Mouse (Mus musculus) gastrocnemius, adult 2 months (tissue): ENCODE data around the gene Abca13. TPM values are rescaled to one million over a fixed set of nuclear protein-coding genes. Genes with fewer than 3 reads are reported as not detected.

Experiments
- DNase-seq: peaks from one replicate; pipeline ENCODE4 v3.0.0; 2022
- H3K27ac ChIP-seq: fragments of 200-600 bp; 2 replicates; pipeline ENCODE4 v1.8.1; 2022; ENCODE audit warnings: mild to moderate bottlenecking
- H3K4me3 ChIP-seq: fragments of 200-600 bp; 2 replicates; pipeline ENCODE4 v1.8.1; 2022; ENCODE audit warnings: mild to moderate bottlenecking, moderate library complexity
- CTCF ChIP-seq: fragments of 200-600 bp; IDR thresholded peaks from 2 replicates; pipeline ENCODE4 v1.8.1; 2022; ENCODE audit warnings: antibody characterized with exemption, mild to moderate bottlenecking, moderate library complexity
- intact Hi-C: fragments of 180-260 bp; cut with DNase I; formaldehyde crosslinking; loops from one replicate; pipeline ENCODE4 v1.15.1; 2025
- total RNA-seq, 2 experiments: library from RNA; stranded (reverse); gene quantifications; 2 replicates each; pipeline ENCODE4 v1.2.3; 2021

Gene Abca13
- total RNA-seq, 2 experiments from 2014 or later = not detected

DNA sequence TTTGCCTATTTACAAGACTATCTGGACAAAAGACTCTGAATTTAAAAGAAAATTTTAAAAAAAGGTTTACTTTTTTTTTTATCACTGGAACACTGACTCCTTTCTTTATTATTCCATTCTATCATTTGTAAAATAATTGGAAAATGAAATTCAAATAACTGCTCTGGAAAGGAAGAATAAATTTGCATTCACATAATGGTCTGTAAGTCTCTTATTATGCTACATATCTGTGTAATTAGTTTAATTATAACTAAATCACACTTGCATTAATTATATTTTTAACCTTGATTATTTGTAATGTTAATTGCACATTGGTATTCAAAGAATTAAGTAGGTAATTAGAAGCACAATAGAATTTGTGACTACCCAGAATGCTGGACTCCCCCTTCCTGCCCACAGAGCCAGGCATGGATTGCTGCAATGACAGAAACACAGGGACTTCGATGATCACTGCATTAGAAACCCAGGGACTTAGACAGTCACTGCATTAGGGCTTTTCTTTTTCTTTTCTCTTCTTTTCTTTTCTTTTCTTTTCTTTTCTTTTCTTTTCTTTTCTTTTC lies 400.1 kb downstream of the Abca13 start:
- no peak for DNase-seq
- no peak for TF ChIP-seq CTCF
- intact Hi-C loops = no loop called here

DNA sequence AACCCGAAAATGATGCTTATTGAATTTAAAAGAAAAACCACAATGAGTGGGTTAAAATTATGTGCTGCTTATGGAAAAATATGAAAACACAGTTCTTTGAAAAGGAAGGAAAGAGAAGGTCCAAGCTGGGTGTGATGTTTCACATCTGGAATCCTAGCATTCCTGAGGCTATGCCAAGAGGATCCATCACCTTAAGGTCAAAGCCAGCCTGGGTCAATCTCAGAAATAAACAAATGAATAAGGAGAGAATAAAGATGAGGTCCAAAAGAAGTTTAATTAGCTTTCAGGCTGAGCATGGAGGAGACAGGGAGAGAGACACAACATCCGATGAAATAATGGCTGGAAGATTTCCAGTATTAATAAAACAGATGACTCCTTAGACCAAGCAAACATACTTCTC lies 405.6 kb downstream of the Abca13 start:
- intact Hi-C loops = no loop called here

More for the DNA sequence above, 400.1 kb downstream of the Abca13 start:
- Histone ChIP-seq H3K4me3 (no peak overlapping the region), H3K27ac (no peak overlapping the region)

DNA sequence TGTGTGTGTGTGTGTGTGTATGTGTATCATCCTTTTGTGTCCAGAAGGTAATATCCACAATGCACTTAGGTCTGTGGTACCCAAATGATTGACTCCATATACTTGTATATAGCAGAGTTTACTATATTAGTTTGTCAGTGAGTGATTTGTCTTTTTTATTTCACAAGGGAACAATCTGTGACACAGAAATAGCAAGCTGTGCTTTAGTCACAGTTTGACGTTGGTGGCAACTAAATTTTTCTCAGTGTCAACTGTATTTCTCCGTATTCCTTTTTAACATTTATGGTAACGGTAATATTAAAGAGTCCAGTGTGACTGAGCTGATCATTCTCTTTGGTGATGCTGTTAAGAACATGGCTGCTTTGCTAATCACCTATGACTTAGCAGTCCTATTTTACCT lies 409.4 kb downstream of the Abca13 start:
- no peak for TF ChIP-seq CTCF
- no peak for DNase-seq
- intact Hi-C loops = no loop called here
- H3K27ac ChIP-seq = no peak overlapping the region
- H3K4me3 ChIP-seq = no peak overlapping the region

More for the DNA sequence above, 405.6 kb downstream of the Abca13 start:
- Histone ChIP-seq H3K27ac (no peak overlapping the region), H3K4me3 (no peak overlapping the region)
- no peak for DNase-seq
- TF ChIP-seq CTCF = no peak

DNA sequence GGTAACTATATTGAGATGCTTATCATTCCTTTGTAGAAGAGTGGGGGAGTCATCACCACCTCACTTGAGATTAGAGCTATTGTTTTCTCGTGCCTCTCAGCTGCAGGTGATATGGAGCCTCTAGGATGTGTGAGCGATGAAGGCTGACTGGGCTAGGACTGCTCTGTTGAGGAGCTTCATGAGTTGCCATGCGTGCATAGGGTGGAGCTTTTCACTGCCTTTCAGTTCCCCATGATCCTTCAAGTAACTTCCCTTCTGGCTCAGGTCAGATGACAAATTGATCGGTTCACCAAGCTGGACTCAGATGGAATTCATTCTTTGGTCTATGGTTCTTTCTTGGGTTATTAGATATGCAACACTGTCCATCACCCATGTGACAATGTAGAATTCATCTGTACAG lies 410.4 kb downstream of the Abca13 start:
- TF ChIP-seq CTCF = no peak
- H3K27ac ChIP-seq = no peak overlapping the region
- no peak for DNase-seq
- H3K4me3 ChIP-seq = no peak overlapping the region
- intact Hi-C loops = no loop called here

DNA sequence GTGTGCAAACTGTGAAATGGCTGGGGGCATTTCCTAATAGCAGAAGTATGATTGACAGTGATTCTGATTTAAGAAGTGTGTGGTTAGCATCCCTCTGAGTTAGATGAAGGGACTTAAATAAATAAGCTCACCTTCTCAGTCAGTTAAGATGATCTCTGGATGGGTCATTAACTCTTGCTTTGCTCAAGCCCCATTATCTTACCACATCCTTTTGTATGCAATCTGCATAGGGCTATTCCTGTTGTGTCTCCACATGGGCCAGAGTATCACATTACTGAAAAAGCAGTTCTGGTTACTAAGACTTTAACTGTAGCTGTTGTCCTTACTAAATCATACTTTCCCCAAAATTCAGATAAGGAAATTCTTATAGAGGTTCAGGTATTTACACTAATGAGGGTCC lies 416.5 kb downstream of the Abca13 start:
- intact Hi-C loops = no loop called here
- DNase-seq = no peak
- no peak for TF ChIP-seq CTCF

DNA sequence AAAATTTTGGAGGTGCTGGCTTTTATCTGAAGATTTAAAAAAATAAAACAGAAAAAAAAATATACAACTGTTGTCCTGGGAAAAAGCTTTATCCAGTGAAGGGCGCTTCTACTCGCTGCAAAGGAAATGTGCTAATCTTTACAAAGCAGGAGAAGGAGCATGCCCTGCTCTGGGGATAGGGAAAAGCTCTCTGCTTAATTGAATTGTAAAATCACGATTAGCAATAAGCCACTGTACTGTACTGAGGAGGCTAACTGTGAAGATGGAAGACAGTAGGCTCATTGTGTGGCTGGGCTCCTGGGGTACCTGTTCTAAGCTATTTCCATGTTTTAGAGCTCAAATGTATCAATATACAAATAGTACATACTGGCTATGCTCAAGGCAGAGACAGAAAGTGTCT lies 417.3 kb downstream of the Abca13 start:
- Histone ChIP-seq H3K4me3 (no peak overlapping the region), H3K27ac (no peak overlapping the region)
- no peak for DNase-seq
- intact Hi-C loops = no loop called here
- no peak for TF ChIP-seq CTCF

More for the DNA sequence above, 416.5 kb downstream of the Abca13 start:
- Histone ChIP-seq H3K4me3 (no peak overlapping the region), H3K27ac (no peak overlapping the region)

DNA sequence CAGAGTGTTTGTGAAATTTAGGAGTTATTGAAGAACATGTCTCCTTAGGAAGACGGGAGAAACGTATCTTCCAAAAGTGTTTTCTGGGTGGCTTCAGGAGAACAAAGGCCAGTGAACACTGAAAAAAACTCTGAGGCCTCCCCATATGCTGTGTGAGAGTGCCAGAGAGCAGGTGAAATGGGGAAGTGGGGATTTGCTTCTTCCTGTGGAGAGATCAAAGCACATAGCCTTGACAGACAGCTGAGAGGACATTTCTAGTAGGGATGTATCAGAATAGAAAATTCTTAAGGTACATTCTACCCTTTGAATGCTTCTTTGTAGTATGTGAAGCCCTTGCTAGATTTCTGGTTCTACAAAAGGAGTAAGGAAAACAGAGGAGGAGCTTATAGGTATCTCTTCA lies 424.4 kb downstream of the Abca13 start:
- intact Hi-C loops = no loop called here
- Histone ChIP-seq H3K4me3 (no peak overlapping the region), H3K27ac (no peak overlapping the region)
- DNase-seq = no peak
- TF ChIP-seq CTCF = no peak

DNA sequence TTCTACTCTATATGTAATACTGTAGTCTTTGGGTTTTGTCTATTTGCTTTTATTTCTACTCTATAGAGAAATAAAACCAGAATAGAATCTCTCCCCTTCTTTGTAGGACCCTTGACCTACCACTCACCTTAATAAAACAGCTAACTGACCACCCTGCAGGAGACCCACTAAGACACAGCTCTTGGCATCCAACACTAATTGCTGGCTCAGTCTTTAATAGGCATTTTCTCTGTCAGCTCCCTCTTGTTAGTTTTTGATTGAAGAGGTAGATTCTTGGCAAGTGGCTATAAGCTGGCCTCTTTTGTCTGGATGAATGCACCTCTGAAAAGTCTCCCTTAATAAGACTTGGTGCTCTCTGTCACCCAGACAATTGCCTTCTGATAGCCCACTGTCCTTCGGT lies 424.9 kb downstream of the Abca13 start:
- TF ChIP-seq CTCF = no peak
- no peak for DNase-seq
- H3K27ac ChIP-seq = no peak overlapping the region
- intact Hi-C loops = no loop called here
- H3K4me3 ChIP-seq = no peak overlapping the region

DNA sequence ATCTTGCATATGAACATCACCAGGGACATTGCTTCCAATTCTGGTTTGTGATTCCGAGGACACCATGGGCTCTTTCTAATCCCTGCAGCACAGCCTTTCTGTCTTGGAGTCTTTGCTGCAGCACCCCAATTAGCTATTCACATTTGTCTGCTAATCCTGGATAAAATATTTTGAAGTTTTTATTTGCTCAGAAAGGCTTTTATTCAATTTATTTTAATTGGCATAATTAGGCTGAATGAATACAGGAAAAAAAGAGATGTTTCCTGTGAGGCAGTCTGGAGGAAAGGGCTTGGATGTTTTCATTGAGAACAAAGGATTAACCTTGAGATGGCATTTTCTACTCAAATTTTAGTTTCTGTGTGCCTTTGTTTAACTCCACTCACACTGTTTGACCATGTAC lies 428.2 kb downstream of the Abca13 start:
- TF ChIP-seq CTCF = no peak
- intact Hi-C loops = no loop called here
- no peak overlapping the region for H3K4me3 ChIP-seq
- no peak overlapping the region for H3K27ac ChIP-seq
- no peak for DNase-seq

DNA sequence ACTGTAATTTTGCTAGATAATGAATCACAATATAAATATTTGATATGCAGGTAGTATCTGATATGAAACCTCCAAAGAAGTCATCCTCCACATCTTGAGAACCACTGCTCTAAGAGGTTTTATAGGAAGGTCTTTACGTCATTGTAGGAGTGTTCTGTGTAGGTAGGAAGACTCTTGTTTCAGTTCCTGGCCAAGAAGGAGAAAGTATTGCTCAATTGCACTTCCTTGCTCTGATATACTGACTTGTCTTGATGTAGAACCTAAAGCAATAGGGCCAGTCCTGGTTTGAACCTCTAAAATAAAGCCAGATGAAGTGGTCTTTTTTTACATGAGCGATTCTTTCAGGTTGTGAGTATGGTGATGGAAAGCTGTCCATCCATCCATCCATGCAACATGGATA lies 431.1 kb downstream of the Abca13 start:
- Histone ChIP-seq H3K27ac (no peak overlapping the region), H3K4me3 (no peak overlapping the region)
- no peak for DNase-seq
- no peak for TF ChIP-seq CTCF
- intact Hi-C loops = no loop called here

DNA sequence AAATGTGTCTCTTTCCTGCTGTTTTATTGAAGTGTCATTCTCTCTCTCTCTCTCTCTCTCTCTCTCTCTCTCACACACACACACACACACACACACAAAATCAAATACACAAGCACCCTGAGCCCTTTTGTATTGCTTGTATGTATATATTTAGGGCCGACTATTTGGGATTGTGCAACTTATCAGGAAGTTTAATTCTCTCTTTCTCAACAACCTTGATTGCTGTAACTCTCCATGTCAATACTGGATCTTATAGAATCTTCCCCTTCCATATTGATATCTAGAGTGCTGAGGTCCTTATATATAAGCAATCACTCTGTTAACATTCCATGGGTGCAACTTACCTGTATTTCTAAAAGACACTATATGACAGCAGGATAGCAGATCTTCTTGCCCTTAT lies 433.0 kb downstream of the Abca13 start:
- TF ChIP-seq CTCF = no peak
- DNase-seq = no peak
- Histone ChIP-seq H3K4me3 (no peak overlapping the region), H3K27ac (no peak overlapping the region)
- intact Hi-C loops = no loop called here

DNA sequence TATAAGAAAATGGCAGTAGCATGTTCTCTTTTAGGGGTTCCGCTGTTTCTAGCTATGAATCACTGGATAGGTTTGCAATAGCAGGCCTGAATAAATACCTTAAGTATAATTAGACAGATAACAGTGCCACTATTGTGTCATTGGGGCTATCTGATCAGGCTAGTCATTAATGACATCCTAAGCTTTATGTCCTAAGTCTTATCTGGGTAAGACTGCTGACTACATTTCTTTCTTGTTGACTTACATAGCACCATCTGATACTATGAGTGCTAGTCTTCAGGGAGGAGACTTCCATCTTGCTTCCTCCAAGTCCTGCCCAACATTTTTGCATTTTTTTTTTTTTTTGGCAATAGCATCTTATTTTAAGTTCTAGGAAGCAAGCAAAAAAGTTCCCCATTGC lies 434.1 kb downstream of the Abca13 start:
- Histone ChIP-seq H3K4me3 (no peak overlapping the region), H3K27ac (no peak overlapping the region)
- no peak for DNase-seq
- no peak for TF ChIP-seq CTCF
- intact Hi-C loops = no loop called here

DNA sequence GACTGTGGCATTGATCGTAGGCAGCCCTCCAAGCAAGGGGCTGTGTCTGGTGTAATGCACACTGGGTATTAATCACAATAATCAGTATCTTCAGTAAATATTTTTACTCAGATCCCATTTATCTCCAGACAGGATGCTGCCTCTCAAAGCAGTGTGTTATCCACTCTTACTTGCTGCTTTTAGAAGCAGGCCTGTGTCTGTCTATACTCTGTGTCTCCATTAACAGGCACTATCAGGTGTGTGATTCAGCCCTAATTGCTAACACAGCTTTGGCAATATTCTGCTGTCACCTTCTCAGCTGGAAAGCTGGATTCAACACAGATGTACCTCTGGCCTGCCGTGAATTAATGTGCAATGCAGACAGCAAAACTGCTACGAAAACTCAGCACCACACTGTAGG lies 455.5 kb downstream of the Abca13 start:
- intact Hi-C loops = no loop called here
- no peak for TF ChIP-seq CTCF
- no peak overlapping the region for H3K27ac ChIP-seq
- no peak overlapping the region for H3K4me3 ChIP-seq
- no peak for DNase-seq

DNA sequence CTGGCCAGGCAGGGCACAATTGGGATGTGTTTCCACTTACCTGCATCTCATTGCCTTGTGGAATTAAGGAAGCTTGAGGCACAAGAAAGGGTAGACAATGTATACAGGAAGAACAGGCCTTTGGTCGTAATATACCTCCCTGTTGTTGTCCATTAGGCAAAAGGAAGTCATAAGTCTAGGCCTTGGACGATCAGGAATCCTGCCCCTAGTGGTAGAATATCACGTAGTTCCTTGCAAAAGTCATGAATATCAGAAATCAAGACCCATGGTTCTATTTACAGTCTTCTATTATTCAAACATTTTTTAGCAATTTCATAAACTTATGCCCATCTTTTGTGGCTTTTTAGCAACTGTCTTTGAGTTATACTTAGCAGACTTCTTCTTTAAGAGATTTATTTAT lies 456.2 kb downstream of the Abca13 start:
- intact Hi-C loops = no loop called here
- no peak for TF ChIP-seq CTCF
- no peak overlapping the region for H3K27ac ChIP-seq
- no peak overlapping the region for H3K4me3 ChIP-seq
- no peak for DNase-seq

DNA sequence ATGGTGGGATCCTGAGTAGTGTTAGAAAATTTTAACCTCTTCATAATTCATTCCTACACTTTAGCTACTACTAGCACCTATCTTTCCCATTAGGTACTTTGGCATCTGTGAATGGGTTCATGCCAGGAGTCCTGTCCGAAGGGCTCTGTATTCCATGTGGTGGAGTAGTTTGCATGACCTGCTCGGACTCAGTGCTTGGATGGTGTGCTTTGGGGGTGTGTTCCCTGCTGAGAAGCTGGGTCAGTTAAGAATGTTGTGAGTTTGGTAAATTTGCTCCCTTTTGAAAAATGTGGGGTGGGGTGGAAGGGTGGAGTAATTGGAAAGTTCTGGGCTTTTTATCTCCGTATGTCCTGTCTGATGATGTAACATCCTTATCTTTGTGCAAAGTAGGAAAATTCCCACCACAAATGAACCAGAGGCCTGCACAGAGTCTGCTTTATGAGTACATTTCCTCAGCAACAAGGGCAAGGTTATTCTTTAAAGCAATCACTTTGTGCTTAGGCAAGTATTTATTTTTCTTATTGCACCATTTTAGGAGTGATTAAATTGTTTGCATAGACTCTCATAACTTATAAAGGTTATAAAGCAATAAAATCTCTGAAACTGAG lies 475.0 kb downstream of the Abca13 start:
- intact Hi-C loops = no loop called here
- Histone ChIP-seq H3K27ac (no peak overlapping the region), H3K4me3 (no peak overlapping the region)
- DNase-seq = no peak
- TF ChIP-seq CTCF = no peak
